18 mouse cellular contexts compared by ENCODE assay signal in genomic region chr11:84948114-84948513, GRCm38 (mm10). TPM values are rescaled to one million over a fixed set of nuclear protein-coding genes. Genes with fewer than 3 reads are reported as not detected.
DNase-seq lines count a peak whose midpoint lies in the region; ATAC-seq and TF ChIP-seq lines count a peak whose summit lies in the region.
"Had no signal": no experiment of that assay in that cellular context is flagged by ENCODE, and none has a peak within 500 bp of the region (broad histone marks: within the 10 kb centered on the region; RNA-seq: fewer than 3 reads in every experiment).

No protein-coding gene starts in this region.

- TF ChIP-seq POLR2A in brain, embryonic 14.5 days (IDR thresholded peaks at IDR 0.05; ENCODE audit: borderline replicate concordance, extremely low read depth, insufficient read depth, insufficient read length, poor library complexity, severe bottlenecking): no peak

- TF ChIP-seq CTCF in brain, embryonic 14.5 days (IDR thresholded peaks at IDR 0.05; ENCODE audit: borderline replicate concordance, extremely low read depth, insufficient read depth, insufficient read length): no peak

- DNase-seq in forebrain, embryonic 14.5 days (ENCODE audit: low spot score): peak; percentile 58
- DNase-seq in forebrain, embryonic 11.5 days (ENCODE audit: low spot score): no peak
- no peak for DNase-seq in midbrain, embryonic 10.5 days (ENCODE audit: low spot score)
- no peak for DNase-seq in midbrain, embryonic 11.5 days (ENCODE audit: low spot score, missing footprints)
- peak; percentile 71 for DNase-seq in brain, embryonic 14.5 days (ENCODE audit: low read depth)
- DNase-seq in layer of hippocampus, adult 9-11 months: no peak
- DNase-seq in right cerebral cortex, adult 2 months (ENCODE audit: low spot score in 2 of 2): no peak
- DNase-seq: adrenal gland, postnatal 25 days; cerebellum, adult 2 months; gastrocnemius, postnatal 36 days; heart, adult 11 months; heart, postnatal 10 days had no signal

- H3K4me3 ChIP-seq in forebrain, embryonic 14.5 days (ENCODE audit: low read depth, low read length): no peak overlapping the region
- no peak overlapping the region for H3K4me3 ChIP-seq in forebrain, embryonic 11.5 days (ENCODE audit: low read depth, low read length)
- no peak overlapping the region for H3K4me3 ChIP-seq in midbrain, embryonic 10.5 days
- H3K4me3 ChIP-seq in midbrain, embryonic 11.5 days (ENCODE audit: low read depth, low read length): no peak overlapping the region
- H3K4me3 ChIP-seq: embryonic facial prominence, embryonic 12.5 days; hindbrain, embryonic 13.5 days had no signal

- ATAC-seq in forebrain, embryonic 14.5 days: no peak
- ATAC-seq in forebrain, embryonic 11.5 days (replicated peaks; ENCODE audit: low FRiP score): no peak
- ATAC-seq in midbrain, embryonic 11.5 days (ENCODE audit: low FRiP score): no peak
- ATAC-seq: activated CD4-positive, CD25-positive, alpha-beta regulatory T cell, adult 4 months; intestine, embryonic 16.5 days had no signal

- peaks cover 12% of the 10 kb centered on the region for H3K4me1 ChIP-seq in forebrain, embryonic 14.5 days (ENCODE audit: control insufficient read depth, insufficient read depth, low read length)
- peaks cover 11% of the 10 kb centered on the region for H3K4me1 ChIP-seq in forebrain, embryonic 11.5 days (replicated peaks; ENCODE audit: control insufficient read depth, insufficient read depth, low read length)
- peaks cover 45% of the 10 kb centered on the region for H3K4me1 ChIP-seq in midbrain, embryonic 10.5 days
- peaks cover 21% of the 10 kb centered on the region for H3K4me1 ChIP-seq in midbrain, embryonic 11.5 days (ENCODE audit: control insufficient read depth, insufficient read depth, low read length)

- no peak overlapping the region for H3K4me2 ChIP-seq in forebrain, embryonic 14.5 days (ENCODE audit: low read length)
- no peak overlapping the region for H3K4me2 ChIP-seq in forebrain, embryonic 11.5 days (ENCODE audit: low read depth, low read length, severe bottlenecking)
- no peak overlapping the region for H3K4me2 ChIP-seq in midbrain, embryonic 11.5 days
- H3K4me2 ChIP-seq: embryonic facial prominence, embryonic 12.5 days; hindbrain, embryonic 13.5 days had no signal

- no peaks in the 10 kb centered on the region for H3K36me3 ChIP-seq in forebrain, embryonic 14.5 days (ENCODE audit: control insufficient read depth, insufficient read depth, low read length)
- no peaks in the 10 kb centered on the region for H3K36me3 ChIP-seq in forebrain, embryonic 11.5 days (ENCODE audit: control insufficient read depth, insufficient read depth, low read length)
- H3K36me3 ChIP-seq in midbrain, embryonic 10.5 days: no peaks in the 10 kb centered on the region
- no peaks in the 10 kb centered on the region for H3K36me3 ChIP-seq in midbrain, embryonic 11.5 days (ENCODE audit: control insufficient read depth, insufficient read depth, low read length)
- H3K36me3 ChIP-seq: embryonic facial prominence, embryonic 12.5 days; G1E; hindbrain, embryonic 13.5 days had no signal

- no peaks in the 10 kb centered on the region for H3K27me3 ChIP-seq in forebrain, embryonic 14.5 days (replicated peaks; ENCODE audit: control insufficient read depth, insufficient read depth, low read length)
- H3K27me3 ChIP-seq in forebrain, embryonic 11.5 days (ENCODE audit: control insufficient read depth, insufficient read depth, low read length): no peaks in the 10 kb centered on the region
- H3K27me3 ChIP-seq in midbrain, embryonic 10.5 days (ENCODE audit: low read depth, poor library complexity, severe bottlenecking): peaks cover 17% of the 10 kb centered on the region
- H3K27me3 ChIP-seq in midbrain, embryonic 11.5 days (ENCODE audit: control insufficient read depth, insufficient read depth, low read length): no peaks in the 10 kb centered on the region; the same call in 1 of the 2 replicates

- 31% methylated on average over 3 of the region's 3 CpGs for WGBS in forebrain, embryonic 14.5 days
- WGBS in forebrain, embryonic 11.5 days: 42% methylated on average over 3 of the region's 3 CpGs
- WGBS in midbrain, embryonic 10.5 days: 39% methylated on average over 3 of the region's 3 CpGs
- 36% methylated on average over 3 of the region's 3 CpGs for WGBS in midbrain, embryonic 11.5 days

- H3K9ac ChIP-seq in forebrain, embryonic 14.5 days (ENCODE audit: low read length): no peak overlapping the region
- no peak overlapping the region for H3K9ac ChIP-seq in forebrain, embryonic 11.5 days (ENCODE audit: low read length)
- H3K9ac ChIP-seq in midbrain, embryonic 11.5 days (ENCODE audit: low read length): no peak overlapping the region
- H3K9ac ChIP-seq: embryonic facial prominence, embryonic 12.5 days; hindbrain, embryonic 13.5 days had no signal

- no peak overlapping the region for H3K27ac ChIP-seq in forebrain, embryonic 14.5 days (ENCODE audit: low read depth, low read length)
- no peak overlapping the region for H3K27ac ChIP-seq in forebrain, embryonic 11.5 days (ENCODE audit: low read depth, low read length)
- 0 out of 2 replicates have a peak overlapping the region, but pooled peaks have one; percentile 23 for H3K27ac ChIP-seq in midbrain, embryonic 10.5 days (replicated peaks)
- no peak overlapping the region for H3K27ac ChIP-seq in midbrain, embryonic 11.5 days (ENCODE audit: low read depth, low read length)
- H3K27ac ChIP-seq: embryonic facial prominence, embryonic 12.5 days; hindbrain, embryonic 13.5 days had no signal

- no peaks in the 10 kb centered on the region for H3K9me3 ChIP-seq in forebrain, embryonic 14.5 days (replicated peaks; ENCODE audit: control insufficient read depth, low read length)
- no peaks in the 10 kb centered on the region for H3K9me3 ChIP-seq in forebrain, embryonic 11.5 days (ENCODE audit: control insufficient read depth, low read length)
- no peaks in the 10 kb centered on the region for H3K9me3 ChIP-seq in midbrain, embryonic 10.5 days (replicated peaks)
- H3K9me3 ChIP-seq in midbrain, embryonic 11.5 days (ENCODE audit: control insufficient read depth, low read length): no peaks in the 10 kb centered on the region
- H3K9me3 ChIP-seq: embryonic facial prominence, embryonic 12.5 days; G1E; hindbrain, embryonic 13.5 days had no signal

RNA-seq across cellular contexts. Expression of gene Car4, which starts 9.5 kb away (rescaled TPM):
- 2.7 and 3.8 TPM in 2 replicates for polyA plus RNA-seq in forebrain, embryonic 14.5 days (2014; fragmentation: Nextera tagmentation; extraction: Ambion mirVana)
- 1.3 and 1.4 TPM in 2 replicates for polyA plus RNA-seq in forebrain, embryonic 11.5 days (2014; fragmentation: Nextera tagmentation; extraction: Ambion mirVana)
- 9.3 and 16.8 TPM in 2 replicates for polyA plus RNA-seq in midbrain, embryonic 10.5 days (2016; fragmentation: Nextera tagmentation; extraction: Ambion mirVana)
- polyA plus RNA-seq in midbrain, embryonic 11.5 days (2014; fragmentation: Nextera tagmentation; extraction: Ambion mirVana): 5.5 and 6.6 TPM in 2 replicates
- 1.9 and 2.0 TPM in 2 replicates for polyA plus RNA-seq in brain, embryonic 14.5 days (2012; rRNA removed)
- polyA plus RNA-seq: activated CD4-positive, CD25-positive, alpha-beta regulatory T cell, adult 4 months; C2C12; G1E had no signal

RNA-seq across cellular contexts. Expression of gene Znhit3, which starts 31.9 kb away (rescaled TPM):
- polyA plus RNA-seq in forebrain, embryonic 14.5 days (2014; fragmentation: Nextera tagmentation; extraction: Ambion mirVana): 70.7 and 78.3 TPM in 2 replicates
- 70.0 and 78.2 TPM in 2 replicates for polyA plus RNA-seq in forebrain, embryonic 11.5 days (2014; fragmentation: Nextera tagmentation; extraction: Ambion mirVana)
- polyA plus RNA-seq in midbrain, embryonic 10.5 days (2016; fragmentation: Nextera tagmentation; extraction: Ambion mirVana): 80.5 and 91.7 TPM in 2 replicates
- polyA plus RNA-seq in midbrain, embryonic 11.5 days (2014; fragmentation: Nextera tagmentation; extraction: Ambion mirVana): 69.4 and 72.4 TPM in 2 replicates
- polyA plus RNA-seq in brain, embryonic 14.5 days (2012; rRNA removed): 34.9 and 44.9 TPM in 2 replicates

Comparison
In these comparisons a context has a peak if more than half of its experiments do, and no peak if none do; other contexts are left out.
1. DNase-seq: peak in forebrain, embryonic 14.5 days (single experiment) and brain, embryonic 14.5 days (single experiment); none in forebrain, embryonic 11.5 days (single experiment), midbrain, embryonic 10.5 days (single experiment), midbrain, embryonic 11.5 days (single experiment), layer of hippocampus, adult 9-11 months (single experiment) and right cerebral cortex, adult 2 months (0 of 2).